Mouse (Mus musculus): ENCODE measurements around the gene Slc38a1. TPM values are rescaled to one million over a fixed set of nuclear protein-coding genes. Genes with fewer than 3 reads are reported as not detected.
A peak's percentile ranks its signal among the peaks of the same experiment; 100 is the strongest.

The Slc38a1 gene
- total and polyA plus RNA-seq, 3 experiments = 0.03 TPM; not detected in 2

GRCm38 (mm10) chr15:96685273-96685672 is 42.6 kb upstream of the Slc38a1 start (continued):
- no peak for TF ChIP-seq JUND (IDR thresholded peaks at IDR 0.05; ENCODE audit: low read depth, low read length)
- peak; percentile 24; the same call in 1 of the 2 replicates for TF ChIP-seq SIN3A (IDR thresholded peaks at IDR 0.05; ENCODE audit: low read length)
- TF ChIP-seq ZKSCAN1 (IDR thresholded peaks at IDR 0.05; ENCODE audit: low read depth, low read length) = no peak
- TF ChIP-seq POLR2AphosphoS2 (IDR thresholded peaks at IDR 0.05; ENCODE audit: low read length) = no peak
- TF ChIP-seq USF2 (IDR thresholded peaks at IDR 0.05; ENCODE audit: borderline replicate concordance in 1 of 2, insufficient read depth in 1 of 2, low read depth in 1 of 2, low read length in 2 of 2) = no peak
- peak; percentile 94 for TF ChIP-seq TBP (IDR thresholded peaks at IDR 0.05; ENCODE audit: low read depth, low read length)
- TF ChIP-seq ZMIZ1 (IDR thresholded peaks at IDR 0.05; ENCODE audit: low read depth, low read length) = no peak
- no peak for TF ChIP-seq USF1 (IDR thresholded peaks at IDR 0.05; ENCODE audit: low read depth, low read length)
- peak; percentile 43; the same call in 1 of the 2 replicates for TF ChIP-seq ETS1 (IDR thresholded peaks at IDR 0.05; ENCODE audit: low read depth, low read length)
- TF ChIP-seq MAZ (IDR thresholded peaks at IDR 0.05; ENCODE audit: low read depth, low read length) = no peak

- H3K27ac ChIP-seq (ENCODE audit: control insufficient read depth, low read depth, low read length) = peak overlapping the region; percentile 55
- H3K4me1 ChIP-seq (ENCODE audit: control insufficient read depth in 1 of 2, insufficient read depth in 2 of 2, low read length in 2 of 2) = peaks cover 8 to 21% of the 10 kb centered on the region in 2 experiments
- peaks cover 3 to 14% of the 10 kb centered on the region in 2 experiments for H3K27me3 ChIP-seq (ENCODE audit: control insufficient read depth in 1 of 2, insufficient read depth in 2 of 2, low read length in 2 of 2)
- peak overlapping the region; percentile 37 to 74 for H3K4me3 ChIP-seq (ENCODE audit: control insufficient read depth in 1 of 2, insufficient read depth in 1 of 2, low read depth in 2 of 2, low read length in 2 of 2)
- H3K9me3 ChIP-seq (replicated peaks; ENCODE audit: insufficient read depth, low read length) = no peaks in the 10 kb centered on the region
- no peaks in the 10 kb centered on the region for H3K79me2 ChIP-seq (ENCODE audit: control insufficient read depth, insufficient read depth, low read length, poor library complexity)
- peak; percentile 83 for DNase-seq (ENCODE audit: low read depth, low spot score)
- peaks cover 15 to 26% of the 10 kb centered on the region in 2 experiments for H3K36me3 ChIP-seq (ENCODE audit: control insufficient read depth in 1 of 2, insufficient read depth in 2 of 2, low read length in 2 of 2)
- H3K9ac ChIP-seq (ENCODE audit: control insufficient read depth, low read depth, low read length, poor library complexity, severe bottlenecking) = peak overlapping the region; percentile 55
- TF ChIP-seq ZMIZ1 (IDR thresholded peaks at IDR 0.05; ENCODE audit: low read depth, low read length) (no peak), ETS1 (IDR thresholded peaks at IDR 0.05; ENCODE audit: low read depth, low read length) (no peak), USF2 (IDR thresholded peaks at IDR 0.05; ENCODE audit: borderline replicate concordance in 1 of 2, insufficient read depth in 1 of 2, low read depth in 1 of 2, low read length in 2 of 2) (no peak), TBP (IDR thresholded peaks at IDR 0.05; ENCODE audit: low read depth, low read length) (no peak), RCOR1 (IDR thresholded peaks at IDR 0.05; ENCODE audit: low read depth, low read length) (no peak), EP300 (IDR thresholded peaks at IDR 0.05; ENCODE audit: low read depth in 1 of 2, low read length in 2 of 2) (peak in 1 of 2 experiments; percentile 12; a peak in 1 of 4 replicates), SIN3A (IDR thresholded peaks at IDR 0.05; ENCODE audit: low read length) (0 out of 2 replicates have a peak, but pooled peaks have one; percentile 12), TAL1 (IDR thresholded peaks at IDR 0.05; ENCODE audit: low read length) (no peak), MAFK (IDR thresholded peaks at IDR 0.05; ENCODE audit: borderline replicate concordance, low read depth, low read length) (no peak), BHLHE40 (IDR thresholded peaks at IDR 0.05; ENCODE audit: borderline replicate concordance, low read depth, low read length) (no peak), UBTF (IDR thresholded peaks at IDR 0.05; ENCODE audit: borderline replicate concordance, insufficient read depth, low read depth, low read length) (no peak), POLR2AphosphoS2 (IDR thresholded peaks at IDR 0.05; ENCODE audit: low read length) (no peak), MYC (IDR thresholded peaks at IDR 0.05; ENCODE audit: low read depth, low read length) (no peak), POLR2AphosphoS5 (IDR thresholded peaks at IDR 0.05; ENCODE audit: borderline replicate concordance, low read depth, low read length) (no peak), USF1 (IDR thresholded peaks at IDR 0.05; ENCODE audit: low read depth, low read length) (0 out of 2 replicates have a peak, but pooled peaks have one; percentile 37), MXI1 (IDR thresholded peaks at IDR 0.05; ENCODE audit: low read depth, low read length) (no peak), JUND (IDR thresholded peaks at IDR 0.05; ENCODE audit: low read depth, low read length) (no peak), RAD21 (IDR thresholded peaks at IDR 0.05; ENCODE audit: low read depth, low read length) (peak; percentile 39), MYB (IDR thresholded peaks at IDR 0.05; ENCODE audit: low read depth, low read length) (no peak), GATA1 (IDR thresholded peaks at IDR 0.05; ENCODE audit: low read depth, low read length) (no peak), MAX (IDR thresholded peaks at IDR 0.05; ENCODE audit: low read length) (no peak), ELF1 (IDR thresholded peaks at IDR 0.05; ENCODE audit: low read depth, low read length) (peak; percentile 63; the same call in 1 of the 2 replicates), ZKSCAN1 (IDR thresholded peaks at IDR 0.05; ENCODE audit: low read depth, low read length) (no peak), ZNF384 (IDR thresholded peaks at IDR 0.05; ENCODE audit: low read depth, low read length) (no peak), CHD1 (IDR thresholded peaks at IDR 0.05; ENCODE audit: low read depth, low read length) (no peak), TCF12 (IDR thresholded peaks at IDR 0.05; ENCODE audit: low read depth, low read length) (0 out of 2 replicates have a peak, but pooled peaks have one; percentile 8), CTCF (IDR thresholded peaks at IDR 0.05 in 2 of 3, conservative IDR thresholded peaks at IDR 0.05 in 1 of 3; ENCODE audit: control insufficient read depth in 1 of 3, insufficient read depth in 1 of 3, low read depth in 2 of 3, low read length in 3 of 3, poor library complexity in 1 of 3, severe bottlenecking in 1 of 3) (peak in 2 of 3 experiments; percentile 28 to 54; a peak in 3 of 6 replicates), CHD2 (IDR thresholded peaks at IDR 0.05; ENCODE audit: low read length) (peak; percentile 60), MEF2A (IDR thresholded peaks at IDR 0.05; ENCODE audit: extremely low read depth, insufficient replicate concordance, low read depth, low read length, poor library complexity, severe bottlenecking) (peak; percentile 39; the same call in 1 of the 2 replicates), NELFE (IDR thresholded peaks at IDR 0.05; ENCODE audit: low read depth, low read length) (no peak)
Measured at GRCm38 (mm10) chr15:96684132-96684830, 41.6 kb upstream of the Slc38a1 start.

Measured in MEL (cell line).